Mouse (Mus musculus) forebrain, embryonic 10.5 days (tissue): Measurements from ENCODE around the gene Rasgrp3. TPM values are rescaled to one million over a fixed set of nuclear protein-coding genes. Genes with fewer than 3 reads are reported as not detected.

ENCODE experiments used
- DNase-seq: peaks from one replicate; pipeline ENCODE4 v3.0.0-alpha.2; 2017; ENCODE audit warnings: low spot score; ENCODE audit errors: extremely low spot score
- H3K27ac ChIP-seq: fragments of 300-500 bp; sonication (generic); 2 replicates; pipeline ENCODE4 v1.5.1; 2016; ENCODE audit warnings: mild to moderate bottlenecking
- H3K27me3 ChIP-seq: fragments of 300-500 bp; sonication (generic); 2 replicates; pipeline ENCODE4 v1.6.1; 2016; ENCODE audit warnings: mild to moderate bottlenecking; ENCODE audit not compliant: poor library complexity, severe bottlenecking
- H3K36me3 ChIP-seq: fragments of 300-500 bp; sonication (generic); replicated peaks from 2 replicates; pipeline ENCODE4 v1.6.1; 2016; ENCODE audit warnings: mild to moderate bottlenecking, moderate library complexity
- H3K4me1 ChIP-seq: fragments of 300-500 bp; sonication (generic); 2 replicates; pipeline ENCODE4 v1.6.1; 2016
- H3K4me3 ChIP-seq: fragments of 300-500 bp; sonication (generic); 2 replicates; pipeline ENCODE4 v1.5.1; 2016; ENCODE audit warnings: mild to moderate bottlenecking, moderate library complexity
- H3K9me3 ChIP-seq: fragments of 300-500 bp; sonication (generic); 2 replicates; pipeline ENCODE4 v1.6.1; 2016; ENCODE audit warnings: mild to moderate bottlenecking, moderate library complexity
- WGBS: fragments of 180-500 bp; shearing (Covaris S2); methylation state at CpG from one replicate; pipeline ENCODE4 v1.1.7; 2016; 5-methylcytosine and 5-hydroxymethylcytosine counted together
- polyA plus RNA-seq: library from polyadenylated mRNA; unstranded; fragments of >200 nt; fragmentation: Nextera tagmentation; extraction: Ambion mirVana; gene quantifications from 2 replicates; pipeline ENCODE4 v1.2.1, GENCODE M21; 2016

The Rasgrp3 gene
- polyA plus RNA-seq, 1 experiment from 2014 or later: 6.6 TPM

- Histone ChIP-seq H3K27me3 (no peaks in the 10 kb centered on the region), H3K36me3 (peaks cover 48% of the 10 kb centered on the region), H3K27ac (no peak overlapping the region), H3K9me3 (no peaks in the 10 kb centered on the region), H3K4me3 (no peak overlapping the region), H3K4me1 (no peaks in the 10 kb centered on the region)
- DNase-seq: no peak
- WGBS: 90% methylated on average over 7 of the region's 7 CpGs
These were observed 101.4 kb downstream of the Rasgrp3 start for GRCm38 (mm10) chr17:75537050-75537445.

DNA sequence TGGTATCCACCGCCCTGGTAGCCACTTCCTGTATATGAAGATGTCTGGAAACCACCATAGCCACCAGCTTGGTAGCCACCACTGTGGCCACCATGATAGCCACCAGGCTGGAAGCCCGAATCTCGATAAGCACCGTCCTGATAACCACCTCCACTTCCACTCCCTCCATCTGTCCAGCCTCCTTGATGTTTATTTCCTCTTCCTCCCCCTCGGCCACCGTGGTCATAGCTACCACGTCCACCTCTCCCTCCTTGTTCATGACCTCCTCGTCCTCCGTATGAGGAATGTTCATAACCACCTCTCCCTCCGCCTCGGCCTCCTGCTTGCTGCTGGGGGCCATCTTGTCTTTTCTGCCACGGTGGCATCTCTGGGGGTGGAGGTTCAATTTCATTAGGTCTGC lies 102.7 kb downstream of the Rasgrp3 start:
- no peak overlapping the region for H3K27ac ChIP-seq
- H3K4me3 ChIP-seq: no peak overlapping the region
- WGBS: 93% methylated on average over 12 of the region's 12 CpGs
- H3K27me3 ChIP-seq: no peaks in the 10 kb centered on the region
- H3K36me3 ChIP-seq: peaks cover 61% of the 10 kb centered on the region
- no peak for DNase-seq
- H3K9me3 ChIP-seq: no peaks in the 10 kb centered on the region
- H3K4me1 ChIP-seq: no peaks in the 10 kb centered on the region

GRCm38 (mm10) chr17:75539130-75539529 lies 103.4 kb downstream of the Rasgrp3 start:
- H3K36me3 ChIP-seq: peaks cover 68% of the 10 kb centered on the region
- WGBS: 95% methylated on average over 6 of the region's 6 CpGs
- no peak overlapping the region for H3K27ac ChIP-seq
- no peaks in the 10 kb centered on the region for H3K9me3 ChIP-seq
- H3K4me1 ChIP-seq: no peaks in the 10 kb centered on the region
- H3K27me3 ChIP-seq: no peaks in the 10 kb centered on the region
- DNase-seq: no peak
- no peak overlapping the region for H3K4me3 ChIP-seq

GRCm38 (mm10) chr17:75539841-75540240 lies 104.1 kb downstream of the Rasgrp3 start:
- H3K27me3 ChIP-seq: no peaks in the 10 kb centered on the region
- DNase-seq: no peak
- H3K4me1 ChIP-seq: no peaks in the 10 kb centered on the region
- no peak overlapping the region for H3K4me3 ChIP-seq
- H3K27ac ChIP-seq: no peak overlapping the region
- whole genome bisulfite sequencing: 92% methylated on average over 5 of the region's 5 CpGs
- no peaks in the 10 kb centered on the region for H3K9me3 ChIP-seq
- H3K36me3 ChIP-seq: peaks cover 75% of the 10 kb centered on the region

- H3K9me3 ChIP-seq: no peaks in the 10 kb centered on the region
- no peak overlapping the region for H3K4me3 ChIP-seq
- no peak overlapping the region for H3K27ac ChIP-seq
- H3K36me3 ChIP-seq: peaks cover 78% of the 10 kb centered on the region
- no peaks in the 10 kb centered on the region for H3K4me1 ChIP-seq
- WGBS: 94% methylated on average over 7 of the region's 7 CpGs
- H3K27me3 ChIP-seq: no peaks in the 10 kb centered on the region
- no peak for DNase-seq
These were observed 107.7 kb downstream of the Rasgrp3 start for GRCm38 (mm10) chr17:75543434-75543833.

DNA sequence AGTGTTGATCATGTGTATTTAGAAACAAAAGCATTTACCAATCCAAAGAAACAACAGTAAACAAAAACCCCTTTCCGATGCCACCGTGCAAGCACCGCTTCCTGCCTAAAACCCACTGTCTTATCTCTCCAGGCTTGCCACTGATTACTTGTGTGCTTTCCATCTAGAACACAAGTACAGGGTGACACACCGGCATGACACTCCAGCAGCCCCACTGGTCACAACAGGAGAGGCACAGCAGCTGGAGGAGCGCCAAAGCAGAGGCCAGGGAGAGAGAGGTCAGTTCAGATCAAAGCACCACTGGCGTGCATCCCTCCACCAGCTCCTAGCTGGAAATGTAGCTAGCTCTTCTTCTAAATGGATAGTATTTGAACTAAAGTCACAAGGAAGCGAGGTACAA lies 108.6 kb downstream of the Rasgrp3 start:
- Histone ChIP-seq H3K27ac (no peak overlapping the region), H3K4me1 (no peaks in the 10 kb centered on the region), H3K36me3 (peaks cover 72% of the 10 kb centered on the region), H3K9me3 (no peaks in the 10 kb centered on the region), H3K27me3 (no peaks in the 10 kb centered on the region), H3K4me3 (no peak overlapping the region)
- no peak for DNase-seq
- 92% methylated on average over 7 of the region's 7 CpGs for WGBS

GRCm38 (mm10) chr17:75550771-75551413 lies 115.2 kb downstream of the Rasgrp3 start:
- Histone ChIP-seq H3K27ac (peak overlapping the region; percentile 90), H3K4me3 (peak overlapping the region; percentile 77), H3K4me1 (peaks cover 12% of the 10 kb centered on the region), H3K9me3 (no peaks in the 10 kb centered on the region), H3K36me3 (peaks cover 24% of the 10 kb centered on the region), H3K27me3 (no peaks in the 10 kb centered on the region)
- WGBS: 42% methylated on average over 11 of the region's 11 CpGs
- DNase-seq: peak; percentile 19

DNA sequence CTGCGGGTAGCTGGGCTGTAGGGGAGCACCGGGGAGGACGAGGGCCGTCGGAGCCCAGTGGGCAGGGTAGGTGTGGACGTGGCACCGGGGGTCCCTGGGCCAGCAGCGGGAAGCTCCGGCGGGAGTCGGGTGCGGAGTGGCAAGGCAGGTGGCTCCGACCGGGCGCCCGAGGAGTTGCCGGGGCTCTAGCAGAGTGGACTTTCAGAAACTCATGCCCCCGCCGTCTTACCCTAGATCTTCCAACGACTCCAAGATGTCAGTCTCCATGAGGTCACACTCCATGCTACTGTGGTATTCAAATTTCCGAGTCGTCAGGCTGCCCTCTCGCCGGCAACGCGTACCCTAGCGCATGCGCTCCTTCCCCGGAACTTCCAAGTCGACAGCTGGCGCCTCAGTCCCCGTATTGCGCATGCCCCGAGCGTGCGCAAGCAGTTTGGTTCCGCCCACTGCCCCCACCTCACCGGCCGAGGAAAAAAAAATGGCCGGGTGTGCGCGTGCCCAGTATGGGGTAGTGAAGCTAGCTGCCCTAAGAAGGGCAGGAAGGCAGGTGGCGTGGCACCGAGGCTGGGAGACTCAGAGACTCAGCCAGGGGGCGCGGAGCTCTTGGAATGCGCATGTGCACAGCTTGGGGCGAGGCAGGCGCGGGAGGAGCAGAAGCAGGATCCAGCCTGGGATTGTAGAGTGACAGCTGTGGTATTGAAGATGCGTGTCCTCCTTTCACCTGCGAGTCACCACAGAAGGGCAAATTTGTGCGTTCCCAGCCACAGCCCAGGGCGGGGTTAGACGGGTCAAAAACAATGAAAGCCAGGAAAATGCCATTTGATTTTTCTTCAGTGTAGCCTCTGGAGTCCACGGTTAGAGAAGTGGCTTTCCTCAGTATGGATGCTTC lies 116.1 kb downstream of the Rasgrp3 start, which contains the start of gene Fam98a:
TSS of gene Fam98a (minus strand) at position 435 of the 889 bp plus-strand sequence.
- WGBS: under 1% methylated on average over 56 of the region's 56 CpGs
- peak within 1 kb of the TSS; percentile 90 for H3K27ac ChIP-seq
- peaks cover 15% of the 10 kb centered on the region for H3K36me3 ChIP-seq
- H3K9me3 ChIP-seq: no peaks in the 10 kb centered on the region
- peaks cover 12% of the 10 kb centered on the region for H3K4me1 ChIP-seq
- no peaks in the 10 kb centered on the region for H3K27me3 ChIP-seq
- peak; percentile 99 for DNase-seq
- peak within 1 kb of the TSS; percentile 77 for H3K4me3 ChIP-seq

DNA sequence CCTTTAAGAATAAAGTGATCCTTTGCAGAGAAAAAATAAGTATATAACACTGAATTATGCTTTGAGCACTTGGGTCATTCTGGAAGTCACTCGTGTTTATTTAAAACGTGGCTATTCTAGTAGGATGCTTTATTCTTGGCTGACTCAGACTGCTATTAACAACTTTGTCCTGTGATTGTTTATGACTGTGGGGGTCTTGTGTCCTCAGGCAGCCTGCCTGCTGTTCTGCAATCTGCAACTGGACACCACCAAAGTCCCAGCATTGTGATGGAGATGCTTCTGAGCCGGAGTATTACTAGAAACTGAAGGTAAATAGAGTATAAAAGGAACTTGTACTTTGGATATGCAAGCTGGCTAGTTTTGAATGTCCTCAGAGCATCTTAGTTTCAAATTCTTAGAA lies 121.3 kb downstream of the Rasgrp3 start:
- no peak overlapping the region for H3K4me3 ChIP-seq
- no peaks in the 10 kb centered on the region for H3K4me1 ChIP-seq
- no peak for DNase-seq
- no peaks in the 10 kb centered on the region for H3K36me3 ChIP-seq
- H3K27me3 ChIP-seq: no peaks in the 10 kb centered on the region
- H3K9me3 ChIP-seq: no peaks in the 10 kb centered on the region; the same call in 1 of the 2 replicates
- no peak overlapping the region for H3K27ac ChIP-seq
- WGBS: 40% methylated on average over 3 of the region's 3 CpGs

DNA sequence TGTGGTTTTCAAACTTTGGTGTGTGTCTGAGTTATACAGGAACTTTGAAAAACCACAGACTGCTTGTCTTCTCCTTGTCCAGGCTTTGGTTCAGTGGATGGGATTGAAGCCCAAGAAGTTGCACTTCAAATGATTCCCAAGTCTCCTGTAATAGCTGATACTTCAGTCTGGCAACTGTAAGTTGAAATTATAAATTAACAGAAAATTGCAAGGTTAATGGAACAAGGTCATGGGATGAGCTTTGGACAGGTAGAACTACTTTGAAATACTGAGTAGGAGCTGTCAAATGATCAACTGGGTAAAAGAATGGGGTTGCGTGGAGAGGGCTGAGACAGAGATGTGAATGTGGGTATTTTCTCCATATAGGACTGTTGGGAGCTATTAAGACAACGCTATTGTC lies 122.3 kb downstream of the Rasgrp3 start:
- H3K27me3 ChIP-seq: no peaks in the 10 kb centered on the region
- no peaks in the 10 kb centered on the region for H3K36me3 ChIP-seq
- DNase-seq: no peak
- no peak overlapping the region for H3K27ac ChIP-seq
- H3K4me1 ChIP-seq: no peaks in the 10 kb centered on the region
- 95% methylated on average over 2 of the region's 2 CpGs for WGBS
- H3K9me3 ChIP-seq: no peaks in the 10 kb centered on the region; the same call in 1 of the 2 replicates
- H3K4me3 ChIP-seq: no peak overlapping the region

- Histone ChIP-seq H3K27me3 (no peaks in the 10 kb centered on the region), H3K9me3 (no peaks in the 10 kb centered on the region), H3K4me1 (no peaks in the 10 kb centered on the region), H3K4me3 (no peak overlapping the region), H3K36me3 (no peaks in the 10 kb centered on the region), H3K27ac (no peak overlapping the region)
- 93% methylated on average over 7 of the region's 7 CpGs for WGBS
- DNase-seq: no peak
These were observed 139.9 kb downstream of the Rasgrp3 start for GRCm38 (mm10) chr17:75575608-75576007.
